Mouse (Mus musculus) liver, embryonic 11.5 days (tissue): ENCODE data around the gene Cfap74. TPM values are rescaled to one million over a fixed set of nuclear protein-coding genes. Genes with fewer than 3 reads are reported as not detected.

ENCODE experiments used
- ATAC-seq: fragments of 200-750 bp; cut with Nextera tagmentation; replicated peaks from 2 replicates; pipeline ENCODE4 v1.8.0; 2017; ENCODE audit warnings: moderate number of reproducible peaks, mild to moderate bottlenecking, moderate TSS enrichment, moderate library complexity; ENCODE audit not compliant: low FRiP score
- DNase-seq: peaks from one replicate; pipeline ENCODE4 v3.0.0-alpha.2; 2017; ENCODE audit warnings: low spot score
- H3K27ac ChIP-seq: fragments of 300-500 bp; sonication (generic); 2 replicates; pipeline ENCODE4 v1.5.1; 2014; ENCODE audit warnings: mild to moderate bottlenecking, low read depth, low read length, control low read depth
- H3K27me3 ChIP-seq: fragments of 300-500 bp; sonication (generic); replicated peaks from 2 replicates; pipeline ENCODE4 v1.6.1; 2014; ENCODE audit warnings: low read length, mixed read lengths; ENCODE audit not compliant: control insufficient read depth, insufficient read depth
- H3K36me3 ChIP-seq: fragments of 300-500 bp; sonication (generic); 2 replicates; pipeline ENCODE4 v1.6.1; 2014; ENCODE audit warnings: mild to moderate bottlenecking, low read length, moderate library complexity, mixed read lengths; ENCODE audit not compliant: control insufficient read depth, insufficient read depth
- H3K4me1 ChIP-seq: fragments of 300-500 bp; sonication (generic); replicated peaks from 2 replicates; pipeline ENCODE4 v1.6.1; 2014; ENCODE audit warnings: low read length, mixed read lengths; ENCODE audit not compliant: control insufficient read depth, insufficient read depth
- H3K4me2 ChIP-seq: fragments of 300-500 bp; sonication (generic); 2 replicates; pipeline ENCODE4 v1.6.1; 2014; ENCODE audit warnings: mild to moderate bottlenecking, control low read depth, moderate library complexity
- H3K4me3 ChIP-seq: fragments of 300-500 bp; sonication (generic); 2 replicates; pipeline ENCODE4 v1.5.1; 2014; ENCODE audit warnings: low read depth, low read length, control low read depth
- H3K9ac ChIP-seq: fragments of 300-500 bp; sonication (generic); 2 replicates; pipeline ENCODE4 v1.6.1; 2014; ENCODE audit warnings: low read depth, low read length, control low read depth
- H3K9me3 ChIP-seq: fragments of 300-500 bp; sonication (generic); 2 replicates; pipeline ENCODE4 v1.6.1; 2016; ENCODE audit warnings: low read length, inconsistent platforms, mixed read lengths; ENCODE audit not compliant: control insufficient read depth
- WGBS: fragments of 180-500 bp; shearing (Covaris S2); extraction: QIAGEN DNeasy Blood & Tissue Kit; methylation state at CpG from one replicate; pipeline ENCODE4 v1.1.7; 2014; 5-methylcytosine and 5-hydroxymethylcytosine counted together
- polyA plus RNA-seq: library from polyadenylated mRNA; unstranded; fragments of >200 nt; fragmentation: Nextera tagmentation; extraction: Ambion mirVana; gene quantifications from 2 replicates; pipeline ENCODE4 v1.2.1, GENCODE M21; 2014

Gene Cfap74
- 0.90 and 1.1 TPM in 2 replicates for polyA plus RNA-seq

GRCm38 (mm10) chr4:155409058-155409776, at the start of gene Cfap74:
TSS of gene Cfap74 (plus strand) at chr4:155409190.
- peak within 1 kb of the TSS; percentile 37 for H3K4me3 ChIP-seq
- DNase-seq, result peak; percentile 70
- no peak within 1 kb of the TSS for H3K9ac ChIP-seq
- H3K4me1 ChIP-seq, result no peaks in the 10 kb centered on the region
- H3K27me3 ChIP-seq, result peaks cover 12% of the 10 kb centered on the region
- no peaks in the 10 kb centered on the region for H3K9me3 ChIP-seq
- H3K36me3 ChIP-seq, result no peaks in the 10 kb centered on the region
- H3K27ac ChIP-seq, result no peak within 1 kb of the TSS
- ATAC-seq, result no peak; the same call in 1 of the 2 replicates
- peak within 1 kb of the TSS; percentile 56 for H3K4me2 ChIP-seq
- WGBS, result 1% methylated on average over 35 of the region's 35 CpGs

DNA sequence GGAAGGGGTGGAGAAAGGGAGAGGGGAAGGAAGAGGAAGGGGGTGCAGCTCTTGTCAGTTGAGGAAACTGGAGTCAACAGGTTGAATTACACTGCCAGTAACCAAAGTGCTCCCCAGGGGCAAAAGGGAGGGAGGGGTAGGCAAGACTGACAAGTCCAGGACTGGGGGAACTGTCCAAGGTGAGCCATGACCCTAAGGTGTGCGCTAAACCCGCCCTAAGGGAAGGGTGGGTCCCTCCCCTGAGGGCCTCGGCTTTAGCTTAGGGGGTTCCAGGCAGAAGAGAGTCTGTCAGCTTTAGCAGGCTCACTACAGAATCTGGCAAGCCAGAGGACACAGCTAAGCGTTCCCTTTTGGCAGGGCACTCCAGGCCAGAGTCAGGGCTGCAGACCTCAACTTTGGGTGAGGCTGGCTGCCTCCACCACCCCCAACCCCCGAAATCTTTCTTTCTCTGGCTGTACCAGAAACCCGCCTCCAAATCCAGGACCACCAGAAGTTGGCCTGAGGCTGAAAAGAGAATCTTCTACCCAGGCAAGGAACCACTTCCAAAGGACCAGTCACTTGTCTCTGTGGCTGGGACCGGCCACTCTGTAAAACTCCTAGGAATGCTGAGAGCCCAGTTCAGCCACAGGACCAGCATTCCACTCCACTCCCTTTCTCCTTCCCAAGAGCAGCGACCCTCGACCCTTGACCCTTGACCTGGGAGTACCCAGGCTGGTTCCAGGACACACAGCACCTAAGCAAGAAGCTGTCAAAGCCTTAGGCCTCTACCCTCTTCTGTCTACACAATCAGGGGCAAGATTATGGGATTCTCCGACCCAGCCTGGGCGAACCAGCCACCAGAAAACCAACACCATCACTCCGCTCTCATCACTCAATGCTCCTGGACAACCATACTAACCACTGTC, 49.2 kb upstream of the Cfap74 start:
- no peak for ATAC-seq
- no peak overlapping the region for H3K4me3 ChIP-seq
- H3K27me3 ChIP-seq, result peaks cover 58% of the 10 kb centered on the region

GRCm38 (mm10) chr4:155360856-155361255, 48.1 kb upstream of the Cfap74 start:
- H3K4me3 ChIP-seq, result peak overlapping the region; percentile 40
- ATAC-seq, result peak; percentile 24; the same call in 1 of the 2 replicates
- no peaks in the 10 kb centered on the region for H3K9me3 ChIP-seq
- H3K36me3 ChIP-seq, result no peaks in the 10 kb centered on the region
- no peak overlapping the region for H3K27ac ChIP-seq
- no peak for DNase-seq
- WGBS, result 2% methylated on average over 42 of the region's 42 CpGs
- no peak overlapping the region for H3K9ac ChIP-seq
- H3K4me2 ChIP-seq, result peak overlapping the region; percentile 26
- no peaks in the 10 kb centered on the region for H3K4me1 ChIP-seq
- peaks cover 62% of the 10 kb centered on the region for H3K27me3 ChIP-seq

More for the DNA sequence above, 49.2 kb upstream of the Cfap74 start:
- 34% methylated on average over 12 of the region's 12 CpGs for WGBS
- no peak for DNase-seq
- no peak overlapping the region for H3K9ac ChIP-seq
- no peak overlapping the region for H3K4me2 ChIP-seq
- H3K36me3 ChIP-seq, result no peaks in the 10 kb centered on the region
- no peaks in the 10 kb centered on the region for H3K9me3 ChIP-seq
- no peaks in the 10 kb centered on the region for H3K4me1 ChIP-seq
- no peak overlapping the region for H3K27ac ChIP-seq

DNA sequence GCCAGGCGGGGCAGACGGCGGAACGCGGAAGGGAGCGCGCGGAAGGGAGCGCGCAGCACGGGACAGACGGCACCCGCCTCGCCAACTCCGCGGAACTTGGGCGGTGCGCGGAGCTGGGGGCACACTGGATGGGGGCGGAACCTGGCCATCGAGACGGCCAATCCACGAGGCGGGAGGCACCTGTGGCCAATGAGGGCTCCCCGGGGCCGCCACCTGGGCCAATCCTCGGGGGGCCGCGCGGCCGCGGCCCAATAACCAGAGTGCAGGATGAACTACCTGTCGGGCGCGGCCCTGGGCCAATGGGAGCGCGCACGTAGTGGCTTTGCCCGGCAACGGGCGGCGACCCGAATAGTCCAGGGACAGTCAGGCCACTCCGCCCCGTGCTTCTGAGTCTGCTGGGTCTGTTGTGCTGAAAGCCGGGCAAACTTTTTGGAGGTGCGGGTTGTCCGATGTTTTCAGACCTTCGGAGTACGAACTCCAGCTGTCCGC, 47.6 kb upstream of the Cfap74 start, which contains the start of gene Prkcz:
Gene Prkcz, minus strand, starts transcription at position 59 of the 489 bp plus-strand sequence.
- Histone ChIP-seq H3K4me3 (peak within 1 kb of the TSS; percentile 40), H3K4me2 (peak within 1 kb of the TSS; percentile 26), H3K36me3 (no peaks in the 10 kb centered on the region), H3K4me1 (no peaks in the 10 kb centered on the region), H3K9ac (no peak within 1 kb of the TSS), H3K27ac (no peak within 1 kb of the TSS), H3K27me3 (peaks cover 65% of the 10 kb centered on the region), H3K9me3 (no peaks in the 10 kb centered on the region)
- DNase-seq, result peak; percentile 75
- 2% methylated on average over 51 of the region's 51 CpGs for WGBS
- ATAC-seq, result peak; percentile 81

DNA sequence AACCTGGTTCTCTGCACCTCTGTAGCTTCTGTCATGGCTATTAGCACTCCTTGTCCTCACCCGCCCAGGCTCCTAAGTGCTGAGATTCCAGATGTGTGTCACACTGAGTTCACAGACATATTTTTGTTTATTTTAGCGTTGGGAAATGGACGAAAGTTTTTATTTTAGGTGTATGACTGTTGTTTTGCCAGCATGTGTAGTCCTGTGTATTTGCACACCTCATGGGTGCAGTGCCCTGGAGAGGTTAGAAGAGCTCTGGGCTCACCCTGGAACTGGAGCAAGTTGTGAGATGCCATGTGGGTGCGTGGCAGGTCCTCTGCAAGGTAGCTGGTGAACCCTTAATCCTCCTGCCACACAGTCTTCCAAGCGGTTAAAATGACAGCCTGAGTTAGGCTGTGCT, 46.5 kb upstream of the Cfap74 start:
- Histone ChIP-seq H3K36me3 (no peaks in the 10 kb centered on the region), H3K4me2 (no peak overlapping the region), H3K4me1 (no peaks in the 10 kb centered on the region), H3K4me3 (no peak overlapping the region), H3K9ac (no peak overlapping the region), H3K9me3 (no peaks in the 10 kb centered on the region), H3K27ac (no peak overlapping the region), H3K27me3 (peaks cover 62% of the 10 kb centered on the region)
- no peak for ATAC-seq
- 34% methylated on average over 5 of the region's 5 CpGs for WGBS
- no peak for DNase-seq

DNA sequence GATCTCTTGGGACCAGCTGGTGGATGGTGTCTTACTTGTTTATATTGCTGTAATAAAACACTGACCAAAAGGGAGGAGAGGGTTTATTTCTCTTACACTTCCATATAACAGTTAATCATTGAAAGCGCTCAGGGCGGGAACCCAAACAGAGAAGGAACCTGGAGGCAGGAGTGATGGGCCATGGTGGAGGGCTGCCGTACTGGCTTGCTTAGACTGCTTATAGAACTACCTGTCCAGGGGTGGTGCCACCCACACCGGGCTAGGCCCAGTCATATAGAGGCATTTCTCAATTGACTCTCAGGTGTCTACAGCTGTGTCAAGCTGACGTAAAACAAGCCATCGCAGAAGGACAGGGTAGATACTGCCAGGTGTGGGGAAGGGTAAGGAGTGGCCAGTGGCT, 42.2 kb upstream of the Cfap74 start:
- H3K9ac ChIP-seq, result no peak overlapping the region
- no peak overlapping the region for H3K4me3 ChIP-seq
- 83% methylated on average over 6 of the region's 6 CpGs for WGBS
- H3K9me3 ChIP-seq, result no peaks in the 10 kb centered on the region
- no peak for ATAC-seq
- no peaks in the 10 kb centered on the region for H3K36me3 ChIP-seq
- no peak overlapping the region for H3K4me2 ChIP-seq
- DNase-seq, result no peak
- H3K27ac ChIP-seq, result no peak overlapping the region
- peaks cover 27% of the 10 kb centered on the region for H3K27me3 ChIP-seq
- H3K4me1 ChIP-seq, result no peaks in the 10 kb centered on the region

DNA sequence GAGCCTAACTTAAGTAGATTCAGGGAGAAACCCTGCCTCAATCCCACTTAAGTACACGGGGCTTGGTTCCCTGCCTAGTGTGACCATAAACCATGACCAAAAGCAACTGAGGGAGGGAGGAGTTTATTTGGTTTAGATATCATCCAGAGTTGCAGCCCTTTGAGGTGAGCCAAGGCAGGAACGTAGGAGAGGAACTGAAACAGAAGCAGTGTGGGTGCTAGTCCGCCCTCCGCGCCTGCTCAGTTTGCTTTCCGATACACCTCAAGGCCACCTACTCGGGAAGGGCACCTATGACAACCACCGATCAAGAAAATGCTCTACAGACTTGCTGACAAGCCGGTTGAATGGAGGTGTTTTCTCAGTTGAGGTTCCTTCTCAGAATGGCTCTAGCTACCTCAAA, 41.3 kb upstream of the Cfap74 start:
- Histone ChIP-seq H3K4me3 (no peak overlapping the region), H3K27me3 (peaks cover 17% of the 10 kb centered on the region), H3K4me2 (no peak overlapping the region), H3K9ac (no peak overlapping the region), H3K4me1 (no peaks in the 10 kb centered on the region), H3K27ac (no peak overlapping the region), H3K9me3 (no peaks in the 10 kb centered on the region), H3K36me3 (no peaks in the 10 kb centered on the region)
- ATAC-seq (no peak), DNase-seq (no peak)
- 83% methylated on average over 9 of the region's 9 CpGs for WGBS

DNA sequence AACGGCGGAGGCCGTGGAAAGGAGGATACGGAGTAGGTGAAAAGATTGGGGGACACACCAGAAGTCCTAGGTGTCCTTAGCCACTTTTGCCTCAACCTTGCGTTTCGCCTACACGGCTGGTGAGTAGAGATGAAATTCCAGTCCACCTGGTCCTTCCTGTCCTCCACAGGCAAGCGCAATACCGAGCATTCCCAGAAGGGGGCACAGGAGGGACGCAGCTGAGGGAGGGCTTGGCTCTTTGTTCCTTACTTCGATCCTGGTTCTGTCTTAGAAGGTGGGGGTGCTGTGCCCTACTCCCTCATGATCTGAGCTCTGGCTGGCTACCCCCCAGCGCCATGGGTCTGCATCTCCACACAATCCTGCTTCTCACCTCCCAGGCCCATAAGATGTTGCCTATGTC, 40.3 kb upstream of the Cfap74 start:
- Histone ChIP-seq H3K9me3 (no peaks in the 10 kb centered on the region), H3K4me1 (no peaks in the 10 kb centered on the region), H3K27ac (no peak overlapping the region), H3K4me3 (no peak overlapping the region), H3K4me2 (no peak overlapping the region), H3K36me3 (no peaks in the 10 kb centered on the region), H3K9ac (no peak overlapping the region), H3K27me3 (peaks cover 15% of the 10 kb centered on the region)
- ATAC-seq, result no peak
- 22% methylated on average over 12 of the region's 12 CpGs for WGBS
- no peak for DNase-seq
